Mouse (Mus musculus) kidney, adult 9 months (tissue): Measurements from ENCODE around the gene Cox15.

ENCODE experiments used
- DNase-seq: peaks from one replicate; pipeline ENCODE4 v3.0.0; 2022

The Cox15 gene

DNA sequence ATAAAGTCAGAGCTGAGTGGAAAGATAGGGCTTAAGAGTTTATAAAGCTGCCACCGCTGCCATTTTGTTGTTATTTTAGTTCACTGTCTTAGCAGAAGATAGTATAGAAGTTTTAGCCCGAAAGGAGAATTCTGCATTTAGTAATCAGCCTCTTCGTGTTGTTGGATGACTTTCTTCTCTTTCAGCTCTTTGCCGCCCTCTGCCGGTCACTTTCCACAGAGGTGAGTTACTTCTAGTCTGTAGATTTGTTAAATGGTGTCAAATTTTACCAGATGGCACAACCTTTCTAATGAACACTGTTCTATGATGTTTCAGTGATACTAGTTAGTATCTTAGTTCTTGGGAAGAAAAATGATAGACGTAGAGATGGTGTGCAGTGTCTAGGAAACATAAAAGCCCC, 7.7 kb upstream of the Cox15 start:
- DNase-seq: peak; percentile 81

DNA sequence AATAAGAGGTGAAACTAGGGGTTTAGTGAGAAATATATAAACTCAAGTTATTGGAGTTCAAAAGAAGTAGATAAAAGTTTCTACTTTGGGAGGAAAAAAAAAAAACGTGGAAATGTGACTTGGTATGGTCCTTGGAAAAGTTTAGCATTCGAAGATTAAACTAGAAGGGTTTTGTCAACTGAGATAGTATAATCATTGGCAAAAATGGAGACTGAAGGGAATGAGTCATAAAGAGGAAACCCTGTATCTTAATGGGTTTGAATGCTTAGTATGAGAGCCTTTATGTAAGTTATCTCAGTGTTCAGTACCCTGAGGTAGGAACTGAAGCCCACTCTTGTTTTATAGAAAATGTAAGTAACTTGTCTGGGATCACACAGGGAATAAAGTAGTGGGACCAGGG, 2.1 kb upstream of the Cox15 start:
- DNase-seq: no peak

DNA sequence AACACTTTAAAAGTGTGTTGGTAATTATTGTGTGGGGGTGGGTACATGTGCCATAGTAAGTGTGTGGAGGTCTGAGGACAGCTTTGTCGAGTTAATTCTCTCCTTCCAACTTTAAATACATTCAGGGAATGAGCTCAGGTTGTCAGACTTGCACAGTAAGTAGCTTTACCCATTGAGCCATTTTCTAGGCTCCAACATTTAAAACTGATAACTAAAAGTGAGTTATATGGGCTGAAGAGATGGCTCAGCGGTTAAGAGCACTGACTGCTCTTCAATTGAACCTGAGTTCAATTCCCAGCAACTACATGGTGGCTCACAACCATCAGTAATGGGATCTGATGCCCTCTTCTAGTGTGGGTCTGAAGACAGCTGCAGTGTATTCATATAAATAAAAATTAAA, 1.4 kb upstream of the Cox15 start:
- DNase-seq: no peak

DNA sequence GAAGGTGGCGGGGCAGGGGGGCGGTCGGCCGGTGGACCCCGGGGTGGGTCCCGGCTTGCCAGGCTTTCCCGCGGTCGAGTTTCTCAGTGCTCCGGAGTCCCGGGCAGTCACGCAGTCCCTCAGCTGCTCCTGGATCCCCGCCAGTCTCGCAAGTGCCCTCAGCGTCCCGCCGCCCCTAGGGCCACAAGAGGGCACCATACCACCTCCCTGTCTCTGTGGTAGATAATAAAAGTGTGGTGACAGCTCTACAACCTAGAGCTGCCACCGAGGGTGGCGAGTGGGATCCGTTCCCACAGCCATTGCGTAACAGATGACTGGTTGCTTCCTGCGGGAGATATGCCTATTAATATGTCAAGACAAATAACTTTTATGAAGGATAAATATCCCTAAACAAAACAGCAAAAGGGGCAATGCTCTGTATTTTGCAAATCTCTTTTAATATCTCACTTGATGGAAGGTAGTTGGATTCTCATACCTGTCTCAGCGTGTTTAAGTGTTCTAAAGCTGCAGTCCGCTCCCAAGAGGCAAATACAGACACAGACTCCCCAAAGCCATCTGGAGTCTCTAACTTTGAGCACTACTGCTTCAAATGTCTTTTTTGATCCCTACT, 531 bp upstream of the Cox15 start:
- peak; percentile 96 for DNase-seq

DNA sequence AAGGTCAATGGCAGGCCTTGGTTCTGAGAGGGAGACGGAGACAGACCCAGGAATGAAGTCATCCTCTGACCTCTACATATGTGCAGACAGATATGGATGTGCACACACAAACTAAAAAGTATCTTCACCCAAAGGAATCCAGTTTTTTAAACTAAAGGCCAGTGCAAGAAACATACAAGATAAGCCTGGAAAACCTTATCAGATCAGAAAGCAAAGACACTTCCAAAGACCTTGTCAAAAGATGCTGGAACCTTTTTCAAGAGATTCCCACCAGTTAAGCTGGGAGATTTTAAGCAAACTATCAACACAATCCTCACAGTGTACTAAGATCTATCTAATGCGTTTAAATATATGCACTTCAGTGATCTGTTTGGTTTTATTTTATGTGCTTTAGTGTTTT, 2.8 kb downstream of the Cox15 start:
- no peak for DNase-seq

- peak; percentile 25 for DNase-seq
Measured at GRCm38 (mm10) chr19:43747877-43748276, 4.9 kb downstream of the Cox15 start.

- no peak for DNase-seq
Measured at GRCm38 (mm10) chr19:43745740-43746139, 7.1 kb downstream of the Cox15 start.

DNA sequence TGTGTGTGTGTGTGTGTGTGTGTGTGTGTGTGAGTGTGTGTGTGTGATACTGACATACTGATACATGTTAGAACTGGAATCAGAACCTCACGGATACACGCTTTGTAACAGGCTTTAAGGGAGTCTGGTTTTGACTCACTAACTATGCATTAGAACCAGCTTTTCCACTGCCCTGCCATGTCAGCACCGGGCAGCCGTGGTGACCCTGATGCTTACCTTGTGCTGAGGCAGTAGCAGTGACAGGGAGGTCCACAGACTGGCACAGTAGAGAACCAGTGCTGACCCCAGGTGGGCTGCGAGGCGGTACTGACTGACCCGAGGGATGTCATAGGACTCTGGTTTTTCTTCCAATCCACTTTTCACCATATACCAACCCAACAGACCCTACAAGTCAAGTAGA, 9.4 kb downstream of the Cox15 start:
- DNase-seq: no peak

DNA sequence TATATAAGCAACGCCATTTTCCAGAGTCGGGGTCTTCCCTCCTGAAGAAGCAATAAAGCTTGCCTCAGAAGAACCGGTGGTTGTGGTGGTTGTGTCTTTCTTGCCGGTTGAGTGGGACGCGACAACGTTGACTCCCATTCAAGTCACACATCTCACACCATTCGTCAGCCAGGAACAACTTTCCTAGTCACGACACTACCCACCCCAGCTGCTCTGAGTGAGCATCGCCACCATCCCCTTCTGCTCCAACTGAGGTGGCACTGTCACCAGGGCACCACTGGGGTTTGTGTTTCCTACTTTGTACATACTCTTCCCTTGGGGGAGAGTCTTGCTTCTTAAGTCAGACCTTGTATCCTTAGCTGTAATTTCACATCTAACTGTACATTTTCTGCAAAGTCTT, 14.4 kb downstream of the Cox15 start:
- no peak for DNase-seq

GRCm38 (mm10) chr19:43731157-43731556, 21.6 kb downstream of the Cox15 start:
- DNase-seq: no peak

- no peak for DNase-seq
Measured at GRCm38 (mm10) chr19:43730037-43730428, 22.8 kb downstream of the Cox15 start.

DNA sequence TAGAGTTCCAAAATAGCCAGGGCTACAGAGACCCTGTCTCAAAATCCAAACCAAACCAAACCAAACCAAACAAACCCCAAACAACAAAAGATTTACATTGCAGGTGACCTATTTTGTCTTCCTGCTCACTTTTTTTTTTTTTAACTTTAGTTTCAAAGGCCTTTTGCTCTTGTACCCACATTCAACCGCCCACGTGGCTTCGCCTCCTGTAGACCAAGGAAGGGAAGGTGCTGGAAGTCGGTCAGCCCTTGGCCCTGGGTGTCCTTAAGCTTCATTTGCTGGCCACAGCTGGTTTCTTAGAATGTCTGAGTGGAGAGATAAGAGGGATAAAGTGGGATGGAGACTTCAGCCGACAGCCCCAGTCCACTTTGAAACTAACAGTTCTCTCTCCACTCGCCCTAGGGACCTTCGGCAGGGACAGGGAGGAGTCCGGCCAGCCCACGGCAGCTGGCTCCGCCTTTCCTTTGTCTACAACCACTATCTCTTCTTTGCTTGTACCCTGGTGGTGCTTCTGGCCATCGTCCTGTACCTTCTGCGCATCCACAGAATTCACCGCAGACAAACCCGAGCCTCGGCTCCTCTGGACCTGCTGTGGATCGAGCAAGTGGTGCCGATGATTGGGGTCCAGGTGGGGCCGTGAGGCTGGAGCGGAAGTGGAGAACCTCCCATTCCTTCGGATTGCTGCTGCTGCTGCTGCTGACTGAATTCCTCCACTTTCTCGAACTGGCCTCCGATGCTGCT, 23.3 kb downstream of the Cox15 start:
- DNase-seq: no peak

DNA sequence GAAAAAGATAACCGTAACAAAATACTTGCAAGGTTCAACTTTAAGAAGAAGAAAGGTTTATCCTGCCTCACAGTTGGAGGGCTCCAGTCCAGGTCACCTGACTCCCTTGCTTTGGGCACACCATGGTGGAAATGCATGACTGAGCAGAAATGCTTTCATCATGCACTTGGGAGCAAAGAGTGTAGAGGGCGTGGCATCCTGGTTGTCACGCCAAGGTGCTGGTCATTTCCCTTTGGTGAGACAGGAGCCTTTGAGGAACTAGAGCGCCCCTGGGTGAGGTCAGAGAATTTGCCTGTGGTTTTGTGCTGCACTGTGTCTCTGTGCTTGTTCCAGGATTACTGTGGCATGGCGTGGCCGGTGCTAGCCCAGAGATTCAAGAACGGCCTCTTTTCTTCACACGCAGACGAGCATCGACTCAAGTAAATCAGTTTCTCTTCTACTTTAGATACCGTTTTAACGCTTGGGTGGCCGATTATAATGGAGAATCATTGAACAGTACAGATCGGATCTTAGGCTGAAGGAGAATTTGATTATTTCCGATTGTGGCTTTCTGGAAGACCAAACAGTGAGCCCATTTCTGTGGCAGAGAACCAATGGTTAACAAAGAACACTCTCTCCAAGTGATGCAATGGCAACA, 26.2 kb downstream of the Cox15 start:
- DNase-seq: peak; percentile 67

- no peak for DNase-seq
Measured at GRCm38 (mm10) chr19:43724821-43725220, 28.0 kb downstream of the Cox15 start.

DNA sequence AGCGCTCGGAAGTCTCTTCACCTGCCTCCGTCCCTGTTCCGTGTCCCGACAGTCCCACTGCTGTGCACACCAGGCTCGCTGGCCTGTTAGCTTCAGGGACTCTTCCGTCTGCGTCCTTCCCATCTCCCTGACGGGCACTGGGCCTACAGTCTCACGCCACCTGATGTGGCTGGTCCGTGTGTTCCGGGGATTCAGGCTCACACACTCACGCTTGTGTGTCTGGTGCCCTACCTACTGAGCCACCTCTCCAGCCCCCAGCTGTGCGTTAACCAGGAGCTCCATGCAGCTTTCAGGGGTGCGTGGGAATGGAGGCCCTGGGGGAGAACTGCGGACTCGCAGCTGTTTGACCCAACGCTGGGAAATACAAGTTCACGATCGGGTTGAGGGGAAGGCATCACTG, 28.6 kb downstream of the Cox15 start:
- DNase-seq: no peak

DNA sequence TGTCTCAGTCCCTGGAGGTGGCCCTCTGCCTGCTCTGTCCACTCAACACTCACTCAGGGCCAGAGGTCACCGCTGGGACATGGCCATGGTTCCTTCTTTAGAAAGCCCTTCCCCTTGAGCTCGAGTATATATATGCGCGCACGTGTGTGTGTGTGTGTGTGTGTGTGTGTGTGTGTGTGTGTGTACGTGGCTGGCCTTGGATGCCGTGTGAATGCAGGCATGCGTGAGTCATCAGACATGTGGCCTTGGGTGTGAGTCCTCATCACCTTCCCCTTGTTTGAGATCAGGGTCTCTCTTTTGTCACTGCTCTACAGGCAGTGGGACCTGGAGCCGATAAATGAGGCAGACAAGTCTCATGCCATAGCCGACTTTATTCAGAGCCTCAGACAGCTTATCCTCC, 29.3 kb downstream of the Cox15 start:
- DNase-seq: no peak

DNA sequence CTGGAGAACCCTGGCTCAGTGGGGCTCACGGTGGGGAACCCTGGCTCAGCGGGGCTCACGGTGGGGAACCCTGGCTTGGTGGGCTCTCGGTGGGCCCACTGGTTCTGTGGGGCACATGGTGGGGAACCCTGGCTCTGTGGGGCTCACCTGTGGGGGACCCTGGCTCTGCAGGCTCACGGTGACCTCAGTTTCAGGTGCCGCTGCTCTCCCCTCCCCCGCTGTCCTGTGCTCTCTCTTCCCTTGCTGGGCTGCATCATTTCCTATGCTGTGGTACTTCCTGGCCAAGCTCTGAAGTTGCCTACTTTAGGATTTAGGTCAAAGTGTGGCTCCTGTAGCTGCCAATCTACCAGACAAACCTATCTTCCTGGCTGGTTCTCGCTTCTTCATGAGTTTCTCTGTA, 29.9 kb downstream of the Cox15 start:
- DNase-seq: no peak

GRCm38 (mm10) chr19:43720061-43720460, 32.7 kb downstream of the Cox15 start:
- DNase-seq: no peak

DNA sequence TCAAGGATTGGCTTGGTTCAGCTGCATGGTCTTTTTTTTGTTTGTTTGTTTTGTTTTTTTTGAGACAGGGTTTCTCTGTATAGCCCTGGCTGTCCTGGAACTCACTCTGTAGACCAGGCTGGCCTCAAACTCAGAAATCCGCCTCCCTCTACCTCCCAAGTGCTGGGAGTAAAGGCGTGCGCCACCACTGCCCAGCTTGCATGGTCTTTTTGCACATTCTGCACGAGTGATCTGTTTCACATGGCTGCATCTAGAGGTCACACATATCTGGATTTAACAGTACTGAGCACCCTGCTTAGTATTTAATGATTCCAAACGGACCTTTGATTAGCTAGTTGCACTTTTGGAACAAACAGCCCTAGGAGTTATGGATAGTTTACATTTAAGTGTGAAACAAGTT, 40.8 kb downstream of the Cox15 start:
- peak; percentile 62 for DNase-seq

- peak; percentile 65 for DNase-seq
Measured at GRCm38 (mm10) chr19:43711159-43711916, 41.5 kb downstream of the Cox15 start.

GRCm38 (mm10) chr19:43709317-43709716, 43.5 kb downstream of the Cox15 start:
- peak; percentile 65 for DNase-seq

DNA sequence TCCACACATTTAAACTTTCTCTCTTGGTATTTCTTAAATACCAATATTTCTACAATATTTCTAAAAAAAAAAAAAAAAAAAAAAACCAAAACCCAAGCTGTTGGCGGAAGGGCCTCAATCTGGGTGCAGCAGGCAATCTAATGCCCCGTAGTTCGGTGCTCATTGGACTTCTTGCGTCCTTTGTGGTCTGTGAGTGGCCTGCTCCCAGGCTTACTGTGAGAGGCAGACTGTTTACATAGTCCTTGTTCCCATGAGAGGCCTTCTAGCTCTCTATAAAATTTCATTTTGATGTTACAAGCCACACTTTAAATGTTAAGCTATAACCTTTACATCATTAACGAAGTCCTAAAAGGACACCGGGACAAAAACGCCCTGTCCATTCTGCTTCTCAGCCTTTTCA, 44.6 kb downstream of the Cox15 start:
- DNase-seq: no peak

DNA sequence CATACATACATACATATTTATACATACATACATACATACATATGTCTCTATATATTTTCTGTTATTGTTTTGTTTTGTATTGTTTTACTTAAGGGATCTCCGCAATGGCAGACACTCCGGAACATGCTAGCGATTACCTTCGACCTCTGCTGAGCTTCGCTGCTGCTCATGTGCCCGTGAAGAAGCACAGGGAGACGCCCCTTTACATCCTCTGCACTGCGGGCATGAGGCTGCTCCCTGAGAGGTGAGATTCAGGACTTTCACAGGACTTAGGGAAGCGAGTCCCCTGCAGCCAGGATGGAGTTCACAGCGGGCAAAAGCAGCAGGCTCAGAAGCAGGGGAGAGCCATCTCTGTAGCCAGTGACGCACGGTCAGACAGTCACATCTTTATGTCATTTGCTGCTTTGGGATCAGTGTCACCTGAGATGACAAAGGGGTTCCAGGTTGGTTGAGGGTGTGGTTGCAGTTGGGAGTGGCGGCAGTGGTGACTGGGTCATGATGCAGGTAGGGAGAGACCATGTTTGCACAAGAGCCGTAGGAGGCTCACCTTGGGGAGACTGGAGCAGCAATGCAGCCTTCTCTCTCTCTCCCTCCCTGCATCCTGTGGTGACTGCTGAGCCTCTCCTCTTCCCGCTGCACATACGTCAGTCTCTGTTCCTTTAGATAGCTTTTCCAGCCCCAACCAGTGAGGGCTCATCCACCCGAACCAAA, 47.9 kb downstream of the Cox15 start:
- DNase-seq: peak; percentile 40
